Mouse (Mus musculus): ENCODE results near the gene Gm20431. TPM values are rescaled to one million over a fixed set of nuclear protein-coding genes. Genes with fewer than 3 reads are reported as not detected.
"Not testable (repeated sequence)": the region's sequence is repeated elsewhere in the genome, so short reads cannot be mapped to it uniquely, and the experiment has no call there.

Gm20431 gene
- polyA plus RNA-seq, 1 experiment from 2014 or later, result 9.2 TPM

DNA sequence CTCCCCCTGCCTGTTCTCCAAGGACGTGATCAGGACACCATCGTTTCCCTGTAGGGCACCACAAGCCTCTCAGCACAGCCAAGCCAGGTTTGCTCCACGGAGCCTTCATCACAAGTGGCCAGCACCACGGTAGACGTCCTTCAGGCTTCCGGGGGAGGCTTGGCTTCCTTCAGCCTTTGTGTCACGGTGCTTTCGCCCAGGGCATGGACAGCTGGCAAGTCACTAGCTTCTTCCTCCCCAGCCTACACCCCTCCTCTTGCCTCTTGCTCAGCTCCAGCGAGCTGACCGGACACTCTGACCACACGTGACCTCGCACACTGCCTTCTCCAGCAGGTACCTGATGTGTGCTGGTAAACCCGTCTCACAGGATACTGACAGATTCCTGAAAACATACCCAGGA lies 38.9 kb downstream of the Gm20431 start:
- WGBS, result 76% methylated on average over 13 of the region's 13 CpGs
- H3K27me3 ChIP-seq (ENCODE audit: control insufficient read depth, insufficient read depth, low read length), result no peaks in the 10 kb centered on the region
- ATAC-seq (ENCODE audit: insufficient read depth, low FRiP score), result no peak
- H3K9me3 ChIP-seq (replicated peaks; ENCODE audit: control insufficient read depth, low read length), result no peaks in the 10 kb centered on the region
- no peak overlapping the region for H3K27ac ChIP-seq (ENCODE audit: low read length)
- peaks cover 18% of the 10 kb centered on the region for H3K4me1 ChIP-seq (ENCODE audit: control insufficient read depth, insufficient read depth, low read length)
- no peak overlapping the region for H3K4me2 ChIP-seq (ENCODE audit: low read depth, low read length)
- H3K9ac ChIP-seq (ENCODE audit: low read length), result no peak overlapping the region
- H3K4me3 ChIP-seq (replicated peaks; ENCODE audit: low read length), result no peak overlapping the region
- no peaks in the 10 kb centered on the region for H3K36me3 ChIP-seq (ENCODE audit: control insufficient read depth, insufficient read depth, low read length)

DNA sequence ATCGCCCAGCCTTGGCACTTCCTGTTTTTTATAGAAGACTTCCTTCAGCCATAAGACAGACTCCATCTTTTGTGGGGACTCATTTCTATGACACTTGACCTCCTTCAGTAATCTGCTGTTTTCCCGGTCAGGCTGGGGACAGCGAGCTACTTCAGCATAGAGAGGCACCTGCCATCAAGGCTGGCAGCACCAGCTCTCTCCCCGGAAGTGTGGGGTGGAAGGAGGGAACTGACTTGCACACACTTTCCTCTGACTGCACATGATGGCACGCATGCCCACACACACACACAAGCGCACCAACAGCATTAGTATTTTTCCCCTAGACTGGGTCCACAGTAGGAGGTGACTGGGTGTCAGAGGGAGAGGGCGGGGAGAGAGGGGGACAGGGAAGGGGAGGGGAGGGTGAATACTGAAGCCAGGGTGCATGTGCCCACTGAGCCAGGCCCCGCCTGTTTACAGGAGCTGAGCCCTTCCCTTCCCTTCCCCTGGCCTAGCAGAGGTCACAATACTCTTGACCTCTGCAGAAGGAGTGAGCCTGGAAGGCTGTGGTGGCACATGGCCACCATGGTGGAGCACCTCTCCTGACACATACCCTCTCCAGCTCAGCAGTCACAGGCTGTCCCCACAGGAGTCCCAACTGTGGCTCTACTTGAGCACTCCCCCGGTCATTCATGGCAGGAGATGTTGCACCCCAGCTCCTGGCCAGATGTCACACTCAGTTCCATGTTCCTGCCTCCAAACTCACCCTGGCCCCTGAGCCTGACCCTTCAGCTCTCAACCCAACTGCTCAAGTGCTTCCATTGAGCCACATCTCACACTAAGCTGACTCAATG lies 39.8 kb downstream of the Gm20431 start:
- Histone ChIP-seq H3K27me3 (ENCODE audit: control insufficient read depth, insufficient read depth, low read length) (no peaks in the 10 kb centered on the region), H3K9me3 (replicated peaks; ENCODE audit: control insufficient read depth, low read length) (no peaks in the 10 kb centered on the region), H3K4me1 (ENCODE audit: control insufficient read depth, insufficient read depth, low read length) (peaks cover 18% of the 10 kb centered on the region), H3K4me2 (ENCODE audit: low read depth, low read length) (no peak overlapping the region), H3K4me3 (replicated peaks; ENCODE audit: low read length) (no peak overlapping the region), H3K9ac (ENCODE audit: low read length) (peak overlapping the region; percentile 26), H3K27ac (ENCODE audit: low read length) (no peak overlapping the region; the same call in 1 of the 2 replicates), H3K36me3 (ENCODE audit: control insufficient read depth, insufficient read depth, low read length) (no peaks in the 10 kb centered on the region)
- WGBS, result 72% methylated on average over 9 of the region's 9 CpGs
- ATAC-seq (ENCODE audit: insufficient read depth, low FRiP score), result no peak

DNA sequence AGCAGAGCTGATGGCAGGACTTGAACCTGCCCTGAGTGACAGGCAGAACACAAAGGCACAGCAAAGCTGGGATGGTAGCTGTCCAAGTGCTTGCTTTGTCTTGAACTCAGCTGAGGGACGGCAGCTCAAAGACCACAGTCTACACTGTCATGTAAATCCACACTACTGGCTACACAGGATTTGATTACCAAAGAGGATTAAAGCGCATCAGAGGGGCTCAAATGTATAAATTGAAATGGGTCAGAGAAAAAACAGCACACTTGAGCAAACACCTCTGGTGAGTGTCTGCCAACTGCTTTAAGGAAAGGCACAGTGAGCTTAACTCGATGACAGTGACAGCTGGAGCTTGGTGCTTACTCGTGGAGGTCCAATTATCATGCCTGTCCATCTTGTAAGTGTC lies 43.8 kb downstream of the Gm20431 start:
- no peak for ATAC-seq (ENCODE audit: insufficient read depth, low FRiP score)
- Histone ChIP-seq H3K27me3 (ENCODE audit: control insufficient read depth, insufficient read depth, low read length) (no peaks in the 10 kb centered on the region), H3K4me1 (ENCODE audit: control insufficient read depth, insufficient read depth, low read length) (peaks cover 10% of the 10 kb centered on the region), H3K4me2 (ENCODE audit: low read depth, low read length) (no peak overlapping the region), H3K36me3 (ENCODE audit: control insufficient read depth, insufficient read depth, low read length) (peaks cover 26% of the 10 kb centered on the region), H3K27ac (ENCODE audit: low read length) (no peak overlapping the region), H3K9ac (ENCODE audit: low read length) (no peak overlapping the region), H3K9me3 (replicated peaks; ENCODE audit: control insufficient read depth, low read length) (no peaks in the 10 kb centered on the region), H3K4me3 (replicated peaks; ENCODE audit: low read length) (no peak overlapping the region)
- WGBS, result 72% methylated on average over 4 of the region's 4 CpGs

DNA sequence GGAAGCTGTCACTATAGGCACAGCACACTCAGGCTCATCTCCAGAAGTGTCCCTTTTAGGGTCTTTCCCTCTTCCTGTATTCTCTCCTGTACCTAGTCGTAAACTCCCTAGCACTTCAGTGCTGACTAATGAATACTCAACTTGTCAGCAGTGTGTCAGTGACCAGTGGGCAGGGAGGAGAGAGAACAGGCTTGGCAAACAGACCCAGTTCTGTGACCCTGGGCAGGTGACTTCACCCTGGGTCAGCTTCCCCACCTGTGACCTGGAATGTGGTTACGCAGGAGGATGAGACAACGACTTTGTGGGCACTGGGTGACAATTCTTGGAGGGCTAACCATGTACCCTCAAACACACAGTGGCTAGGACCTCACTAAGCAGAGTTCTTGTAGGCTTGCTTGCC lies 44.3 kb downstream of the Gm20431 start:
- Histone ChIP-seq H3K27ac (ENCODE audit: low read length) (no peak overlapping the region), H3K27me3 (ENCODE audit: control insufficient read depth, insufficient read depth, low read length) (no peaks in the 10 kb centered on the region), H3K36me3 (ENCODE audit: control insufficient read depth, insufficient read depth, low read length) (peaks cover 26% of the 10 kb centered on the region), H3K4me3 (replicated peaks; ENCODE audit: low read length) (no peak overlapping the region), H3K9ac (ENCODE audit: low read length) (no peak overlapping the region), H3K4me2 (ENCODE audit: low read depth, low read length) (no peak overlapping the region), H3K9me3 (replicated peaks; ENCODE audit: control insufficient read depth, low read length) (no peaks in the 10 kb centered on the region), H3K4me1 (ENCODE audit: control insufficient read depth, insufficient read depth, low read length) (peaks cover 6% of the 10 kb centered on the region; the same call in 1 of the 2 replicates)
- WGBS, result 72% methylated on average over 3 of the region's 3 CpGs
- no peak for ATAC-seq (ENCODE audit: insufficient read depth, low FRiP score)

GRCm38 (mm10) chr2:167613335-167613734 lies 48.0 kb downstream of the Gm20431 start:
- 90% methylated on average over 6 of the region's 7 CpGs for WGBS
- H3K36me3 ChIP-seq (ENCODE audit: control insufficient read depth, insufficient read depth, low read length), result peaks cover 29% of the 10 kb centered on the region
- not testable (repeated sequence) for ATAC-seq (ENCODE audit: insufficient read depth, low FRiP score); H3K9me3 ChIP-seq (replicated peaks; ENCODE audit: control insufficient read depth, low read length); H3K9ac ChIP-seq (ENCODE audit: low read length); H3K4me1 ChIP-seq (ENCODE audit: control insufficient read depth, insufficient read depth, low read length); H3K27me3 ChIP-seq (ENCODE audit: control insufficient read depth, insufficient read depth, low read length); H3K27ac ChIP-seq (ENCODE audit: low read length); H3K4me2 ChIP-seq (ENCODE audit: low read depth, low read length); H3K4me3 ChIP-seq (replicated peaks; ENCODE audit: low read length)

DNA sequence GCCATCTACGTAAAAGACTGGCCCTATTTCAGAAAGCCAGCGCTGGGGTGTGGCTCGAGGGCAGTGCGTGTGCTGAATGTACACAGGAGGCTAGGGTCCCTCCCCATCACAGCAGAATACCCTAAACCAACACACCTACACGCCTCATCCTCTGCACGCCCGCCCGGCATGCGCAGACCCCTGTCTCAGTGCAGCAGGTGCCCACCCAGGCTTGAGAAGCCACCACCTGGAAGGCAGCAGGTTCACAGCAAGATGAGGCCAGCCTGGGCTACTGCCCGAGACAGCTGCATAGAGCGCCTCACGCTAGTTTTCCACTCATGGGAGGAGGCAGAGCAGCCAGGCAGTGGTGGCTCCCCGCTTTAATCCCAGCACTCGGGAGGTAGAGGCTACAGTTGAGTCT lies 49.2 kb downstream of the Gm20431 start:
- no peak for ATAC-seq (ENCODE audit: insufficient read depth, low FRiP score)
- Histone ChIP-seq H3K4me2 (ENCODE audit: low read depth, low read length) (no peak overlapping the region), H3K27me3 (ENCODE audit: control insufficient read depth, insufficient read depth, low read length) (no peaks in the 10 kb centered on the region), H3K9ac (ENCODE audit: low read length) (no peak overlapping the region), H3K36me3 (ENCODE audit: control insufficient read depth, insufficient read depth, low read length) (peaks cover 29% of the 10 kb centered on the region), H3K4me3 (replicated peaks; ENCODE audit: low read length) (no peak overlapping the region), H3K4me1 (ENCODE audit: control insufficient read depth, insufficient read depth, low read length) (no peaks in the 10 kb centered on the region), H3K27ac (ENCODE audit: low read length) (no peak overlapping the region), H3K9me3 (replicated peaks; ENCODE audit: control insufficient read depth, low read length) (no peaks in the 10 kb centered on the region)
- 90% methylated on average over 14 of the region's 14 CpGs for WGBS

DNA sequence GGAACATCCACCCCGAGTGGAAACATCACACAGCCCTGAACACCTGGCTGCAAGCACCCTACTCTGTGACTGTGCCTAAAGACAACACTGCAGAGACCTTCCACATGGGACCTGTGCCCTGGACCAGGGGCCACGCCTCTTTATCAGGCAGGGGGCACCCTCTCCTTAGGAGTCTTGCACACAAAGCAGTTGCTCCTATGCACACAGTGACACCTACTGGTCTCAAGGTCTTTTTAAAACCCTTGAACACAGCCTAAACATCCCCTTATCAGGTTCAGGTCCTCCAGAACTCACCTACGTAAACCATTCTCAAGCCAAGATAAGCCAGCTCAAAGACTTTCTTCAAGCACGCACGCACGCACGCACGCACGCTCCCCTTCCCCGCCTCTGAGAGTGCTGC lies 50.0 kb downstream of the Gm20431 start:
- Histone ChIP-seq H3K27me3 (ENCODE audit: control insufficient read depth, insufficient read depth, low read length) (no peaks in the 10 kb centered on the region), H3K4me1 (ENCODE audit: control insufficient read depth, insufficient read depth, low read length) (no peaks in the 10 kb centered on the region), H3K27ac (ENCODE audit: low read length) (no peak overlapping the region), H3K4me3 (replicated peaks; ENCODE audit: low read length) (no peak overlapping the region), H3K9me3 (replicated peaks; ENCODE audit: control insufficient read depth, low read length) (no peaks in the 10 kb centered on the region), H3K36me3 (ENCODE audit: control insufficient read depth, insufficient read depth, low read length) (peaks cover 29% of the 10 kb centered on the region), H3K9ac (ENCODE audit: low read length) (no peak overlapping the region), H3K4me2 (ENCODE audit: low read depth, low read length) (no peak overlapping the region)
- WGBS, result 65% methylated on average over 10 of the region's 10 CpGs
- ATAC-seq (ENCODE audit: insufficient read depth, low FRiP score), result peak; percentile 38; the same call in 1 of the 2 replicates

GRCm38 (mm10) chr2:167606745-167607123 lies 54.6 kb downstream of the Gm20431 start:
- Histone ChIP-seq H3K4me2 (ENCODE audit: low read depth, low read length) (no peak overlapping the region), H3K4me3 (replicated peaks; ENCODE audit: low read length) (no peak overlapping the region), H3K27me3 (ENCODE audit: control insufficient read depth, insufficient read depth, low read length) (no peaks in the 10 kb centered on the region), H3K27ac (ENCODE audit: low read length) (no peak overlapping the region), H3K9me3 (replicated peaks; ENCODE audit: control insufficient read depth, low read length) (no peaks in the 10 kb centered on the region), H3K4me1 (ENCODE audit: control insufficient read depth, insufficient read depth, low read length) (peaks cover 8% of the 10 kb centered on the region; the same call in 1 of the 2 replicates), H3K36me3 (ENCODE audit: control insufficient read depth, insufficient read depth, low read length) (peaks cover 3% of the 10 kb centered on the region; the same call in 1 of the 2 replicates), H3K9ac (ENCODE audit: low read length) (no peak overlapping the region)
- ATAC-seq (ENCODE audit: insufficient read depth, low FRiP score), result no peak
- WGBS, result 88% methylated on average over 4 of the region's 4 CpGs

DNA sequence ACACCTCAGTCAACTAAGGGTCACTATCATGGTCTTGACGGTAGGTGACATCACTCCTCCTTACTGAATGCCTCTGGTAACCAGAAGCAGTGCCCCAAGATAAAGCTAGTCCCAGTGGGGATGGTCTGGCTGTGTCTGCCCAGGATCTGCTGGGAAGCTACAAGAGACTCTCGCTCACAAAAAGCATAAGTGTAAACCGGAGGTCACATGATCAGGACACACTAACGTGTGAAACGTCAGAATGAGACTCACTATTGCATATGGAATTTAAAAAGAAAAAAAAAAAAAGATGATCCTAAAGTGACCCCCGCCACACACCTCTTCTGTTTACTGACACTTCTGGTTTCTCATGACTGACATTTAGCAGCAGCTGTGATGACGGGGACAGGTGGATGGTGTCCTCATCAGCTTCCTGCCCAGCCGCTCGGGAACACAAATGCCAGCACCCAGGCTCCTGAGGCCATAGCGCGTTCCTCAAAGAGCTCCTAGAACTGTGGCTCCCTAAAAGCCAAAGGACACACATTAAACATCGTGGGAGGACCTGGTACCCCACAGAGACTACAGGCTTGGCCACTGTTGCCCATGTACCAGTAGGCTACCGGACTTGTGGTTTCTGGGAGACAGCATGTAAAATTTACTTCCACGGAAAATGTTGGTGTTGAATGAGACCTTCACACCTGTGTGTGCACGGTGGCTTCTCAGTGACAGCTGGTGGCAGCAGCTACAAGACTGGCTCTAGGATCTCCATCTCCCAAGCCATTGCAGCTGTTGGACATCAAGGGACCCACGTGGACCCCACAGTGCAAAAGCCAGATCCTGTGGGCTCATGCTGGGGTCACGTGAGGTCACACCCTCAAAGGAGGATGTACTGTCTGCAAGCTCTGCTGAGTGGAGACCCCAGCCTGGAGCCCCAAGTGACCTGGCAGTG lies 55.2 kb downstream of the Gm20431 start:
- WGBS, result 67% methylated on average over 17 of the region's 17 CpGs
- Histone ChIP-seq H3K4me2 (ENCODE audit: low read depth, low read length) (no peak overlapping the region), H3K9ac (ENCODE audit: low read length) (no peak overlapping the region), H3K27ac (ENCODE audit: low read length) (no peak overlapping the region), H3K36me3 (ENCODE audit: control insufficient read depth, insufficient read depth, low read length) (peaks cover 3% of the 10 kb centered on the region; the same call in 1 of the 2 replicates), H3K9me3 (replicated peaks; ENCODE audit: control insufficient read depth, low read length) (no peaks in the 10 kb centered on the region), H3K27me3 (ENCODE audit: control insufficient read depth, insufficient read depth, low read length) (no peaks in the 10 kb centered on the region), H3K4me1 (ENCODE audit: control insufficient read depth, insufficient read depth, low read length) (peaks cover 8% of the 10 kb centered on the region; the same call in 1 of the 2 replicates), H3K4me3 (replicated peaks; ENCODE audit: low read length) (no peak overlapping the region)
- no peak for ATAC-seq (ENCODE audit: insufficient read depth, low FRiP score)

Measured in stomach, embryonic 16.5 days (tissue).